Mouse (Mus musculus): ENCODE measurements around the gene Akr1c13. TPM values are rescaled to one million over a fixed set of nuclear protein-coding genes. Genes with fewer than 3 reads are reported as not detected.
"Not testable (repeated sequence)": the region's sequence is repeated elsewhere in the genome, so short reads cannot be mapped to it uniquely, and the experiment has no call there.

Akr1c13 gene
- polyA plus RNA-seq, 1 experiment from 2014 or later: 0.60 TPM

GRCm38 (mm10) chr13:4206147-4206903 lies 15.4 kb downstream of the Akr1c13 start:
- Histone ChIP-seq H3K4me1 (no peaks in the 10 kb centered on the region), H3K27ac (replicated peaks) (no peak overlapping the region), H3K4me3 (no peak overlapping the region), H3K9me3 (replicated peaks) (no peaks in the 10 kb centered on the region), H3K36me3 (no peaks in the 10 kb centered on the region), H3K27me3 (ENCODE audit: low read depth, poor library complexity, severe bottlenecking) (no peaks in the 10 kb centered on the region)
- DNase-seq (ENCODE audit: low spot score): no peak
- WGBS: 71% methylated on average over 1 of the region's 1 CpGs

GRCm38 (mm10) chr13:4211560-4212299 lies 20.8 kb downstream of the Akr1c13 start:
- WGBS: 65% methylated on average over 17 of the region's 20 CpGs
- Histone ChIP-seq H3K27me3 (ENCODE audit: low read depth, poor library complexity, severe bottlenecking) (no peaks in the 10 kb centered on the region), H3K4me3 (no peak overlapping the region), H3K9me3 (replicated peaks) (no peaks in the 10 kb centered on the region; the same call in 1 of the 2 replicates), H3K36me3 (no peaks in the 10 kb centered on the region), H3K27ac (replicated peaks) (0 out of 2 replicates have a peak overlapping the region, but pooled peaks have one; percentile 28), H3K4me1 (no peaks in the 10 kb centered on the region)
- DNase-seq (ENCODE audit: low spot score): no peak

- no peak overlapping the region for H3K4me3 ChIP-seq
- H3K4me1 ChIP-seq: no peaks in the 10 kb centered on the region
- H3K36me3 ChIP-seq: no peaks in the 10 kb centered on the region
- H3K27me3 ChIP-seq (ENCODE audit: low read depth, poor library complexity, severe bottlenecking): no peaks in the 10 kb centered on the region
- H3K27ac ChIP-seq (replicated peaks): 0 out of 2 replicates have a peak overlapping the region, but pooled peaks have one; percentile 28
- 53% methylated on average over 3 of the region's 3 CpGs for WGBS
- no peaks in the 10 kb centered on the region; the same call in 1 of the 2 replicates for H3K9me3 ChIP-seq (replicated peaks)
- no peak for DNase-seq (ENCODE audit: low spot score)
Observed at GRCm38 (mm10) chr13:4212309-4212708, 21.4 kb downstream of the Akr1c13 start.

- H3K36me3 ChIP-seq; DNase-seq (ENCODE audit: low spot score); H3K27me3 ChIP-seq (ENCODE audit: low read depth, poor library complexity, severe bottlenecking); H3K9me3 ChIP-seq (replicated peaks); H3K4me1 ChIP-seq; H3K4me3 ChIP-seq; H3K27ac ChIP-seq (replicated peaks): not testable (repeated sequence)
- WGBS: 90% methylated on average over 1 of the region's 1 CpGs
Observed at GRCm38 (mm10) chr13:4215496-4215895, 24.5 kb downstream of the Akr1c13 start.

GRCm38 (mm10) chr13:4228441-4228840 lies 37.5 kb downstream of the Akr1c13 start, which contains the start of gene Akr1c19:
Gene Akr1c19 (plus strand): TSS chr13:4228700.
- Histone ChIP-seq H3K27ac (replicated peaks) (no peak within 1 kb of the TSS), H3K36me3 (no peaks in the 10 kb centered on the region), H3K4me3 (no peak within 1 kb of the TSS), H3K9me3 (replicated peaks) (no peaks in the 10 kb centered on the region), H3K27me3 (ENCODE audit: low read depth, poor library complexity, severe bottlenecking) (no peaks in the 10 kb centered on the region), H3K4me1 (no peaks in the 10 kb centered on the region)
- 70% methylated on average over 1 of the region's 1 CpGs for WGBS
- no peak for DNase-seq (ENCODE audit: low spot score)

GRCm38 (mm10) chr13:4230841-4231623 lies 40.1 kb downstream of the Akr1c13 start:
- 91% methylated on average over 8 of the region's 8 CpGs for WGBS
- Histone ChIP-seq H3K27ac (replicated peaks) (no peak overlapping the region), H3K9me3 (replicated peaks) (no peaks in the 10 kb centered on the region), H3K4me1 (no peaks in the 10 kb centered on the region), H3K4me3 (no peak overlapping the region), H3K27me3 (ENCODE audit: low read depth, poor library complexity, severe bottlenecking) (no peaks in the 10 kb centered on the region), H3K36me3 (no peaks in the 10 kb centered on the region)
- no peak for DNase-seq (ENCODE audit: low spot score)

GRCm38 (mm10) chr13:4233135-4233534 lies 42.2 kb downstream of the Akr1c13 start:
- Histone ChIP-seq H3K4me1 (no peaks in the 10 kb centered on the region), H3K27me3 (ENCODE audit: low read depth, poor library complexity, severe bottlenecking) (no peaks in the 10 kb centered on the region), H3K4me3 (no peak overlapping the region), H3K9me3 (replicated peaks) (no peaks in the 10 kb centered on the region), H3K36me3 (no peaks in the 10 kb centered on the region), H3K27ac (replicated peaks) (no peak overlapping the region)
- WGBS: 75% methylated on average over 1 of the region's 1 CpGs
- no peak for DNase-seq (ENCODE audit: low spot score)

- Histone ChIP-seq H3K4me3 (no peak overlapping the region), H3K36me3 (no peaks in the 10 kb centered on the region), H3K9me3 (replicated peaks) (no peaks in the 10 kb centered on the region), H3K27ac (replicated peaks) (no peak overlapping the region), H3K4me1 (no peaks in the 10 kb centered on the region), H3K27me3 (ENCODE audit: low read depth, poor library complexity, severe bottlenecking) (no peaks in the 10 kb centered on the region)
- DNase-seq (ENCODE audit: low spot score): no peak
- WGBS: 88% methylated on average over 3 of the region's 3 CpGs
Observed at GRCm38 (mm10) chr13:4233536-4234172, 42.7 kb downstream of the Akr1c13 start.

- H3K4me1 ChIP-seq: peaks cover 5% of the 10 kb centered on the region; the same call in 1 of the 2 replicates
- no peaks in the 10 kb centered on the region for H3K27me3 ChIP-seq (ENCODE audit: low read depth, poor library complexity, severe bottlenecking)
- H3K27ac ChIP-seq (replicated peaks): peak overlapping the region; percentile 67
- peak overlapping the region; percentile 46 for H3K4me3 ChIP-seq
- peak; percentile 67 for DNase-seq (ENCODE audit: low spot score)
- no peaks in the 10 kb centered on the region for H3K36me3 ChIP-seq
- 4% methylated on average over 13 of the region's 13 CpGs for WGBS
- H3K9me3 ChIP-seq (replicated peaks): no peaks in the 10 kb centered on the region
Observed at GRCm38 (mm10) chr13:4244861-4245559, 54.1 kb downstream of the Akr1c13 start.

GRCm38 (mm10) chr13:4249347-4249746 lies 58.4 kb downstream of the Akr1c13 start:
- no peaks in the 10 kb centered on the region for H3K9me3 ChIP-seq (replicated peaks)
- peaks cover 5% of the 10 kb centered on the region; the same call in 1 of the 2 replicates for H3K4me1 ChIP-seq
- no peaks in the 10 kb centered on the region for H3K36me3 ChIP-seq
- no peaks in the 10 kb centered on the region for H3K27me3 ChIP-seq (ENCODE audit: low read depth, poor library complexity, severe bottlenecking)
- no peak overlapping the region for H3K4me3 ChIP-seq
- H3K27ac ChIP-seq (replicated peaks): no peak overlapping the region
- 54% methylated on average over 3 of the region's 3 CpGs for WGBS
- no peak for DNase-seq (ENCODE audit: low spot score)
